Mouse (Mus musculus) cortical plate, adult 2 months (tissue): ENCODE results near the gene Cyb561d1. TPM values are rescaled to one million over a fixed set of nuclear protein-coding genes. Genes with fewer than 3 reads are reported as not detected.

Experiments used
- H3K27ac ChIP-seq: fragments of 200-500 bp; 2 replicates; pipeline ENCODE4 v1.5.1; 2012; ENCODE audit warnings: low read length, control low read depth, inconsistent platforms; ENCODE audit not compliant: insufficient read depth
- H3K4me1 ChIP-seq: fragments of 200-500 bp; 2 replicates; pipeline ENCODE4 v1.6.1; 2011; ENCODE audit warnings: low read length; ENCODE audit not compliant: control insufficient read depth, insufficient read depth
- H3K4me3 ChIP-seq: fragments of 200-500 bp; 2 replicates; pipeline ENCODE4 v1.5.1; 2011; ENCODE audit warnings: mild to moderate bottlenecking, low read length, control low read depth; ENCODE audit not compliant: insufficient read depth
- CTCF ChIP-seq: fragments of 200-500 bp; IDR thresholded peaks from 2 replicates; pipeline ENCODE4 v1.5.1; 2011; ENCODE audit warnings: mild to moderate bottlenecking, control low read depth, low read length; ENCODE audit not compliant: insufficient read depth; ENCODE audit errors: extremely low read depth
- POLR2A ChIP-seq: fragments of 200-500 bp; IDR thresholded peaks from 2 replicates; pipeline ENCODE4 v1.6.1; 2011; ENCODE audit warnings: mild to moderate bottlenecking, low read length, control low read depth; ENCODE audit not compliant: insufficient read depth; ENCODE audit errors: extremely low read depth
- polyA plus RNA-seq: library from polyadenylated mRNA; depleted of rRNA; stranded (reverse); fragments of >200 nt; gene quantifications from 2 replicates; pipeline ENCODE4 v1.2.3, GENCODE M21; 2012

Cyb561d1 gene
- polyA plus RNA-seq, 1 experiment = 15.0 TPM

DNA sequence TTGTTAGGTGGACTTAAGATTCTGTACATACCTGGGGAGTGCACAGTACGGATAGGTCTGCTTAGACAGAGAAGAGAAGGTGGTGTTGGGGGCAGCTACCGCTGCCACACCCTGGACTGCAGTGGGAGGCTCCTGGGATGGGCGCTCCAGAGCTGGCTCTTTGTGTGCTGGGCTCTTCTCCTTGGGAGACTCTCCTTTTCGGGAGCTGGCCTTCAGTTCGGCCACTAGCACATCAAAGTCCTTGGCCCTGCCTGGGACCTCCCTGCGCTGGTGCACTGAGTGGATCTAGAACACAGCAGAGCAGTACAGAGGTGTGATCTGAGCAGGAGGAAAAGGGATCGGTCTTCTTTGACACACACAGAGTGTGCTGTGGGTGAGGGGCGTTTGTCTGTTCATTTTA lies 4.6 kb upstream of the Cyb561d1 start:
- Histone ChIP-seq H3K27ac (no peak overlapping the region), H3K4me1 (peaks cover 5% of the 10 kb centered on the region; the same call in 1 of the 2 replicates), H3K4me3 (no peak overlapping the region)
- no peak for TF ChIP-seq POLR2A
- no peak for TF ChIP-seq CTCF

GRCm38 (mm10) chr3:108204470-108204869 lies 3.5 kb upstream of the Cyb561d1 start:
- Histone ChIP-seq H3K27ac (no peak overlapping the region), H3K4me3 (no peak overlapping the region)
- TF ChIP-seq CTCF = no peak

DNA sequence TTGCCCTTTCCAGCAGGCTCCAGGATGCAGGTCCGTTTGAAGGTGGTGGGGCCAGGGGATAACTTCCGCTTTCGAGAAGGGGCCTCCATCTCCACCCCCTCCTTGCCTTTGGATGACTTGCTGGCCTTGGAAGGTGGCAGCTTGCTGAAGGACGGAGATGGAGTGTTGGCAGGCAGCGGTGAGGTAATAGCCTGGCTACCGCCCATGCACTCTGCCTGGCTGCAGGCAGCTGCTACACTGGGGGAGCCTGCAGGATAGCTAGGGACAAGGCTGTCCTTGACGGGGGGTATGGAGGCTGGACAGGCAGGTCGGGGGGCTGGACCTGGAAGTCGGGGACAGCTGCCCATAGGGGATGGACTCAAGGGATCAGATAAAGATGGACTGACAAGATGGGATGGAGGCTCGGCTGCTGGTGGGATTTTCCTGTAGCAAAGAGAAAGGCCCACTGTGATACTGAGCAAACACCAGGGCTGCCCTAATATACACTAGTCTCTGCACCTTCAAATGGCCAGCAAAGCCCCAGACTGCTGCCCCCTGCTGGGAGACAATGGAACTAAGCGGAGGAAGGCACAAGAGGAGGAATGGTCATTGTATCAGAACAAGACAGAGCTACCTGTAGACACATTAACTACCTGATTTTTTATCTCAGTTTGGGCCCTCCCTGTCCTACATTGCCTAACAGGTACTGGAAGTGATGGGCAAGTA lies 2.8 kb upstream of the Cyb561d1 start:
- Histone ChIP-seq H3K27ac (peak overlapping the region; percentile 20; the same call in 1 of the 2 replicates), H3K4me3 (no peak overlapping the region), H3K4me1 (peaks cover 5% of the 10 kb centered on the region)
- TF ChIP-seq CTCF (peak; percentile 81), POLR2A (no peak)

More at GRCm38 (mm10) chr3:108204470-108204869, 3.5 kb upstream of the Cyb561d1 start:
- peaks cover 5% of the 10 kb centered on the region for H3K4me1 ChIP-seq

GRCm38 (mm10) chr3:108203212-108203611 lies 2.2 kb upstream of the Cyb561d1 start:
- peak overlapping the region; percentile 20; the same call in 1 of the 2 replicates for H3K27ac ChIP-seq

DNA sequence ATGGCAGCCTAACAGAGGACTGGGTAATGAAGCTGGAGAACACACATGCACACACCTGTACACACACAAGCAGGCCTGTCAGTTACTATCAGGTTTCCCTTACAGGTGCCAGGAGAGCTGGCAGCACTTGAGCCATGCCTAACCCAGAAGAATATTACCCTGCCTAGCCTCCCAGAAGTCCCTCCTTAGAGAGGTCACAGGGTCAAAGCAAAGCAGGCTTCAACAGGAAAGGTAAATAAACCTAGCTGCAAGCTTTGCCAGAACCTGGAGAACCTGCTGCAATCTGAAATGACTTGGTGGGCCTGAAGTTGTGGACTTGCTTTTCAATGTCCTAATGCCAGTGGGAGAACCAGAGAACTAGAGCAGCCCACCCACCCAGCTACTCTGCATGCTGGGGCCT lies 1.5 kb upstream of the Cyb561d1 start:
- TF ChIP-seq POLR2A (no peak), CTCF (no peak)
- Histone ChIP-seq H3K27ac (no peak overlapping the region), H3K4me3 (no peak overlapping the region), H3K4me1 (peaks cover 7% of the 10 kb centered on the region)

More at GRCm38 (mm10) chr3:108203212-108203611, 2.2 kb upstream of the Cyb561d1 start:
- no peak overlapping the region for H3K4me3 ChIP-seq
- H3K4me1 ChIP-seq = peaks cover 5% of the 10 kb centered on the region
- TF ChIP-seq POLR2A (no peak), CTCF (no peak)

GRCm38 (mm10) chr3:108199231-108199630 lies 1.8 kb downstream of the Cyb561d1 start:
- no peak for TF ChIP-seq CTCF
- no peak for TF ChIP-seq POLR2A
- Histone ChIP-seq H3K4me1 (peaks cover 11% of the 10 kb centered on the region), H3K4me3 (no peak overlapping the region; the same call in 1 of the 2 replicates), H3K27ac (no peak overlapping the region)

DNA sequence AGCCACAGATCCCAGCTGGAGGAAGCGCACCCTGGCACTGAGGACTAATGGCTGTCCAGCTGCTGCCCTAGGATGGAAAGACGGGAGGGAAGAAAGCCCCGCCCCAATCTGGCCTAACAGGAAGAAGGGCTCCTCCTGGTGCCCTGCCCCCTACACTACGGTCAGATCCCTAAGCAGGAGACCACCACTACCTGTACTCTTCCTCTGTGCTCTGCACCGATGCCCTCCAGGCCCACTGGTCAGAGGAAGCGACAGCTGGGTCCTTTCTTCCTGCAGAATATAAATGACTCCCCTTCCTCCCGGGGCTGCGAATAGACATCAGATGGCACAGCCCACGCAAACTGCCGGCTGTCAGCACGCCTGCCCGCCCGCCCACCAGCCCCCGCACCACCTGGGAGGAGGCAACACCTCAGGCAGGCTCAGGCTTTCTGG lies 3.9 kb downstream of the Cyb561d1 start:
- no peak; the same call in 1 of the 2 replicates for TF ChIP-seq POLR2A
- TF ChIP-seq CTCF = no peak
- peaks cover 13% of the 10 kb centered on the region for H3K4me1 ChIP-seq
- peak overlapping the region; percentile 18 for H3K4me3 ChIP-seq
- H3K27ac ChIP-seq = peak overlapping the region; percentile 97

- peak overlapping the region; percentile 97 for H3K27ac ChIP-seq
- no peak for TF ChIP-seq CTCF
- TF ChIP-seq POLR2A = peak; percentile 17; the same call in 1 of the 2 replicates
- peaks cover 10% of the 10 kb centered on the region for H3K4me1 ChIP-seq
- no peak overlapping the region for H3K4me3 ChIP-seq
These were observed 4.9 kb downstream of the Cyb561d1 start for GRCm38 (mm10) chr3:108195941-108196590.

DNA sequence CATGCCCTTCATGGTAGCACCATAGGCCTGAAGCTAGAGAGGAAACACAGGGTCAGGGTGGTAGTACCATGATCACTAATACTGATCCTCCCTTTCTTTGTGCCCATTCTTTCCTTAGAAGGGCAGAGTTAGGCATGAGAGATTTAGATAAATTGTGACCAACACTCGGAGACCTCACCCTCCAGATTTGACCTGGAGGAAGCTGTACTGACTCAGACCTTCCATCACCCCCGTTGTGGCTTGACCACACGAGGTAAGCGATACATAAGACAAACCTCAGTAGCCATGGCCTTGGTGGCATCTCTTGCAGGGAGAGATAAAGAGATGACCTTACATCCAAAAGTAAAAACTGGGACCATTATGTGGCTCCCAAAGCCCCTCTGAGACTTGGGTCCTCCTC lies 5.7 kb downstream of the Cyb561d1 start:
- no peak overlapping the region for H3K27ac ChIP-seq
- TF ChIP-seq POLR2A (no peak), CTCF (no peak)

GRCm38 (mm10) chr3:108193686-108194085 lies 7.3 kb downstream of the Cyb561d1 start:
- TF ChIP-seq CTCF (no peak), POLR2A (no peak)
- H3K27ac ChIP-seq = peak overlapping the region; percentile 27; the same call in 1 of the 2 replicates
- no peak overlapping the region for H3K4me3 ChIP-seq
- peaks cover 16% of the 10 kb centered on the region for H3K4me1 ChIP-seq

More for the DNA sequence above, 5.7 kb downstream of the Cyb561d1 start:
- Histone ChIP-seq H3K4me3 (no peak overlapping the region), H3K4me1 (peaks cover 10% of the 10 kb centered on the region)
